Mouse (Mus musculus) activated CD4-positive, CD25-positive, alpha-beta regulatory T cell, adult 4 months (primary cell): ENCODE data around the gene Nppa. TPM values are rescaled to one million over a fixed set of nuclear protein-coding genes. Genes with fewer than 3 reads are reported as not detected.
"Not testable (repeated sequence)": the region's sequence is repeated elsewhere in the genome, so short reads cannot be mapped to it uniquely, and the experiment has no call there.

ENCODE experiments used
- ATAC-seq: one replicate; pipeline ENCODE4 v1.8.0; 2017
- polyA plus RNA-seq, 2 experiments: library from polyadenylated mRNA; unstranded; fragments of 100-300 nt; shearing (Covaris generic); gene quantifications; one replicate each; pipeline ENCODE4 v1.2.1; 2017

Nppa gene
- polyA plus RNA-seq, 2 experiments from 2014 or later = not detected

DNA sequence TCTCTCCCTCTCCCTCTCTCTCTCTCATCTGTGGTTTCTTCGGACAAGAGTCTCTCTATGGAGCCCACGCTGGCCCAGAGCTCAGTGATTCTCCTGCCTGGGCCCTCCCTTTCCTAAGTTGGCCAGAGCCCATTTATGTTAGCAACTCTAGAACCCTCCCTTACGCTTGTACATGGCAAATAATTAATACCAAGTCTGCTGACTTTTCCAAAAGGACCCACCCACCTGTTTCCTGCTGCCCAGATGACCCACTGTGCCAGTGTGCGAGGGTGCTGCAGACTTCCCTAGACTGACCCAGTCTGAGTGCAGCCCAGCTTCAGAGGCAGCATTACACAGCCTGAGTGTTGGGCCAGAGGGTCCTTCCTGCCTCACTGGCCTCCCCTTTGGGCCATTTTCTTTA lies 11.7 kb downstream of the Nppa start:
- no peak for ATAC-seq

DNA sequence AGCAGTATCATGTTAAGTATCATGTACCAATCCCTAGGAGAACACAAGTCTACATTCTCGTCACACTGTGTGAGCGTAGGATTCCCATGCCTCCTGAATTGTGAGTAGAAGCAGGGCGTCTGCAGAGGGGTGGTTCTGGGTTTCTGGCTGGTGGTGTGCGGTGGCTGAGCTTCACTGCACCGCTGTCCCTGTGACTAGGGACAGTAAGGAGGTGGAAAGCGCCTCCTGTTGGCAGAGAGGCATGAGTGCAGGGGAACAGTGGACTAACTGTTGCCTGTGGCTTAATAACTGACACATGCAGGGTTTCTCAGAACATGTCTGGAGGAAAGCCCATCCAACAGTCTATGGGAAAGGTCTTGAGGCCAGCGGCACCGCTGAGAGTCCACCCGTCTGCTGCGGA lies 14.9 kb downstream of the Nppa start:
- no peak for ATAC-seq

DNA sequence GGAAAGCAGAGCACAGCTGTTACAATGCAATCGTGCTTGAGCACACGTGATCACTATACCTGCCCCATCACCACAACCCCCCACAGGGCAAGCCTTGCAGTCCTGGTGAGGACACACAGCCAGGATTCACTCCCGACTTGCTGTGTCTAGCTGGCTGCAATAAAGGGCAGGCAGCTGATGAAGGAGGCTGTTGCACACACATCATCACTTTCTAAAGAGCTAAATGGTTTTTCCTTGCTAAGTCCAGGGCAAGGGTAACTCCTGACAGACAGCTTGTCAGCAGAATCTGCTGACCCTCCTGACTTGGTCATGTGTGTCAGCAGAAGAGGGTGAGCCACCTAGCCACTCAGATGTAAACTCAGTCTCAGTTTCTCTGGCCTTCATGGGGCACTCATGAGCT lies 16.5 kb downstream of the Nppa start:
- no peak for ATAC-seq

DNA sequence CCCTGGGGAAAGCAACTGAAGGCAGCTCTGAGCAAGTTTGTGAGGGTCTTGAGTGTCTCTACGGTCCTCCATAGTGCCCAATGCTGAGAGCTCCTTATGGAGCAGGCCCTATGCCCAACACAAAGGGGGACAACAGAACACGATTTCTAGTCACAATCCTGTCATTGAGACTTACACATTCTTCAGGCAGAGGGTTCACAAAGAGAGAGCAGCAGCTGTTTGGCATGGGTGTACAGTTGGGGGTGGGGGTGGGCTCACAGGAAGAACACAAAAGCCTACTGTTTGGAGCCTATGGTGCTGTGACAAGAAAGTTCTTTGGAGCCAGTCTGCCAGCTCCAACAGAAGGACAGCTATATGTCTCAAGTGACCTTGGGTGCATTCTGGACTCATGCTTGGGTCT lies 17.9 kb downstream of the Nppa start:
- no peak for ATAC-seq

DNA sequence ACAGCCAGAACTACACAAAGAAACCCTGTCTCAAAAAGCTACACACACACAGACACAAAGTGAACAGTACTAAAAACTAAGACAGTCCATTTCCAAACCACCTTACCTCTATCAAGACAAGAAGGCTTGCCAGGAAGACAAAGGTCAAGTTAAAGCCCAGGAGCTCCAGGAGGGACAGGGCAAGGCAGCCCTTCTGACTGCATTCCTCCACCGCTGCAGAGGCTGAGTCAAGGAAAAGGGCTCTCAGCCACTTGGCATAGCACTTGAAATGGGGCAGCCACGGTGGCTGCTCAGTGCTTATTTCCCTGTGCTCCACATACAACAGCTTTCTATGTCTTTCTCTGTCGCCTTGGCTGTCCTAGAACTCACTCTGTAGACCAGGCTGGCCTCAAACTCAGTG lies 23.5 kb downstream of the Nppa start:
- no peak for ATAC-seq

DNA sequence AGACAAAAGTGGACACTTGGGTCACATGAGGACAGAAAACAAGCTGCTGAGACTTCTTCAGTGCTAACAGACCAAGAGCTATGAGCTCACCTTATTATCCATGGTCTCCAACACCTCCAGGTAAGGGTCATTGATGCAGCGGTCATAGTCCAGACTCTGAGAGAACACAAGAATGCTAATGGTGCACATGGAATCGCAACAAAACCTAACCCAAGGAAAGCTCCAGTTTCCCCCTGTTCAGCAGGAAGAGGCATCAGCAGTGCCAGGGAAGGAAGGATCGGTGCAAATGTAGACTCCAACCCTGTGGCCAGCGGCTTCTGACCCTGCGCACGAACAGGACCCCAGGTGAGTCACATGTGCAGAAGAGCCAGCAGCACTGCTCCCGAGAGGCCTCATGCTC lies 28.8 kb downstream of the Nppa start:
- no peak for ATAC-seq

DNA sequence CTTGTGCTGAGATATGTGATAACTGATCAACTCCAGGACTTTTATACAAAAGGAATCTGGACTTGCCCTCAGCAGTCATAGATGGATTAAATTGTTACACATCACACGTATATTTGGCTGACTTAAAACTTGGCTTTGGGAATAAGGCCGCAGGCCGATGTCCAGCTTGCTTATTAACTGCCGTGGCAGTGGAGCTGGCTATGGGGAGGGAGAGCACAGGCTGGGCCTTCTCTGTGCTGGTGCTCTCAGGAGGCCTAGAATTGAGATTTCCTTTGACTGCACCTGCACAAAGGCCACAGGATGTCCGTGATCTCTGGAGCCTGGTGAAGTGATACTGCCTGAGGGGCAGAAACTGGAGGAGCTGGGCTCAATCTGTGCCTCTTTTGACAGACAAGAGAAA lies 30.0 kb downstream of the Nppa start:
- no peak for ATAC-seq

DNA sequence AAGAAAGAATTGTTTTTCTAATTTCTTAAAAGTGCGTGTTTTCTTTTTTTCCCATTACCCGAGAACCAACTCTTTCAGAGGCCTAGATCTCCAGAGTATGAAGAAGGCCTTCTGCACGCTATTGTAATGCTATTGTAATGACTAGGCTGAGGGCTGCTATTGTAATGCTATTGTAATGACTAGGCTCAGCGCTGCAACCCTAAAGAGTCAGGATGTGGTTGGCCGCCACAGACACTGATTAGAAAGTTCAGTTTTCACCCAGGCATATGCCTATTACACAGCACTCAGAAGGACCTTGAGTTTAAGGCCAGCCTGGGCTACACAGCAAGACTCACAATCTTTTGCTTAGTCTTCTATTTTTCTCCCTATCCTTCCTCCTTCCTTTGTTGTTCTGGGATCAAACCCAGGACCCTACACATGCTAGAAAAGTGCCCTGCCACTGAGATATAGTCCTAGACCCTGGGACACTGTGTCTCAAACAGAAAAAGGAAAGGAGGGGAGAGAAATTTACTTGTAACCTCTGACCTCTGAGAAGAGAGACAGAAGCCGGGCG lies 33.4 kb downstream of the Nppa start:
- ATAC-seq = peak; percentile 50

DNA sequence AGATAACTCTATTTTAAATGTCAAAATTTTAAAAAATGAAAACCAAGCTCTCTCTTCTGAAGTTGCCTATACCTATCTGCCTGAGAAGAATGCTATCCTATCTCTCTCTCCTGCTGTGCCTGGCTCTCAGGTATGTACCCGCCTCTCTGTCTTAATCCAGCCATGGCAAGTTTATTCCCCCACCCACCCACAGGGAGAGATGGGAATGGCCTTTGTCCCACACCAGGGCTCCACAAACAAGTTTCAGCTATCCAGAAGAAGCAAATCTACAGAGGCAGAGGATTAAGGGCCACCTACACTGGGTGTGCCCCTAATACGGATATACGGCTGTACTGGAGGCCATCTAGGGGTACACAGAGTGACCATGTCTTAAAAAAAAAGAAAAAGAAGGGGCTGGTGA lies 34.9 kb downstream of the Nppa start:
- no peak for ATAC-seq

DNA sequence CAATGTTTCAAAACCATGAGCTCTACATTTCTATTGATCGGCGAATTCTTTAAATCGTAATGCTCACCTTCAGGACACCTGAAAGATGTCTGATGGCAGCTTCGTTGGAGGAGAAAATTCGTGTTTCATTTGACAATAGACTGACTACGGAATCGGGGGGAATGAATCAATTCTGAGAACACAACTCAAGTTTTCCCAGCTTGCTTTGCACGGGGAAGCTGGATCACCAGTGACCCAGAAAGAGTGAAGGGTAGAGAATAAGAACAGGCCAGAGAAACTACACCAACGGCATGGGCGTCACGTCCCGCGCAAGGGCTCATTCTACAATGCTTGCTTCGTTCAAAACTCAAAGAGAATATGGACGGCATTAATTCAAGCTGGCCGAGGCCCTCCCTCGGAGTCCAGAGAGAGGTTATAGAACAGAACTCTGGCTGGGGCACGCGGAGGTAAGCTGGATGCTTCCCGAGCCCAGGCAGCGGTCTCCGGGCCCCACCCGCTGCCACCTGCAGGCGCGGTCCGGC lies 37.6 kb downstream of the Nppa start:
- ATAC-seq = no peak

DNA sequence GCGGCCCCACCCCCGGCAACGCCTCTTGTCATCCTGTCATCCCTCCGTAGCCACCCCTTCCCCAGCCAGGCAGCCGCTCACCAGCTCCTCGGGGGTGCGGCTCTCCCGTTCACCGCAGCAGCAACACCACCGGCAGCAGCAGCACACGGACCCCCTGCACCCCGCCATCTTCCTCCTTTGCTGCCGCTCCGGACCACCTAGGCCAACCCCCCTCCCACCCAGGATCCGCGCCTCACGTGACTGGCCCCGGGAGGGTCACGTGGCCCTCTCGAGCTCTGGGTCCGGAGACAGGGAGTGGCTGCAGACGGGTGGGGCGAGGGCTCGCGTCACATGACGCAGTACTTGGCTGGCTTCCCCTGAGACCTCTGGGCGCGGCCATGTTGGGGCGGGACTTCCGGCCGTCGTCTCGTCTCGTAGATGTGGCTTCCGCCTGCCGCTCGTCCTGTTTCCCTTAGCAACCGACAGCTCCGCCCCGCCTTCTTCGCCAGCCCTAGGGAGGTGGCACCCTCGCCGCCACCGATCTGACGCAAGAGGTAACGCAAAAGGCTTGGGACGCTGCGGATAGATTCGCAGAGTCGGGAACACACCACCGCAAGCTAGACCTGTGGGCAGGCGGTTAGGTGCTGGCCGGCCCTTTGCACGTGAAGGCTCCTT lies 38.2 kb downstream of the Nppa start, which contains the start of the genes Clcn6 and Mthfr:
Gene Clcn6, minus strand, starts transcription at position 222 of the 654 bp plus-strand sequence.
Gene Mthfr, plus strand, starts transcription at position 478 of the 654 bp plus-strand sequence.
- peak; percentile 89 for ATAC-seq

DNA sequence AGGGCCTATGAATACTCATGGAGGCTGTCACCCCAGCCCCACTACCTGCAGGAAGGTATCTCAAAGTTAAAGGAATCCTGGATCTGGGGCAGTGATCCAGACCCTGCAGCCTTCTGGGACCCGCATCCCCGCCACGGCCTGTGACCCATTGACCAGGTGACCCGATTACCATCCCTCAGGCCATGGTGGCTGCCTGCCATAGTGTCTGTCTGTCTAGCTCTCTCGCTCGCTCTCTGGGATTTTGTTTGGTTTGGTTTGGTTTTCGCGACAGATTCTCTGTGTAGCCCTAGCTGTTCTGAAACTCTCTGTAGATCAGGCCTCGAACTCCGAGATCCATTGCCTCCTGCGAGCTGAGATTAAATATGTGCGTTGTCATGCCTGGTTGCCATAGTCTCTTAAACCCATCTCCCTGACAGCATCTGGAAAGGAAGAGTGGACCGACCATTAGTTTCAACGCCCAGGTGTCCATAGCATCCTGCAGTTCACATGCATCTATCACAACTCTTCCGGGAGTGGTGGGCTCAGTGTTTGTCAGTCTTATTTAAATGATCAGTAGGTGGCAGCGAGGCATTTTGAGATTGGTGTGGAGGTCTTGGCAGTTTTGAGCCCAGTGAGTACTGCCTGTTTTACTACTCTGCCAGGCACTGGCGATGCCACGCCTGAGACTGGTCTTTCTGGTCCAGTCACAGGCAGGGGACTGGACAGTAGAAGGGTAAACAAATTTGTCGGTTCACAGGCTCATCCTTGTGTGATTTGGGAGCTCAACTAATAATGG lies 38.9 kb downstream of the Nppa start:
- no peak for ATAC-seq

DNA sequence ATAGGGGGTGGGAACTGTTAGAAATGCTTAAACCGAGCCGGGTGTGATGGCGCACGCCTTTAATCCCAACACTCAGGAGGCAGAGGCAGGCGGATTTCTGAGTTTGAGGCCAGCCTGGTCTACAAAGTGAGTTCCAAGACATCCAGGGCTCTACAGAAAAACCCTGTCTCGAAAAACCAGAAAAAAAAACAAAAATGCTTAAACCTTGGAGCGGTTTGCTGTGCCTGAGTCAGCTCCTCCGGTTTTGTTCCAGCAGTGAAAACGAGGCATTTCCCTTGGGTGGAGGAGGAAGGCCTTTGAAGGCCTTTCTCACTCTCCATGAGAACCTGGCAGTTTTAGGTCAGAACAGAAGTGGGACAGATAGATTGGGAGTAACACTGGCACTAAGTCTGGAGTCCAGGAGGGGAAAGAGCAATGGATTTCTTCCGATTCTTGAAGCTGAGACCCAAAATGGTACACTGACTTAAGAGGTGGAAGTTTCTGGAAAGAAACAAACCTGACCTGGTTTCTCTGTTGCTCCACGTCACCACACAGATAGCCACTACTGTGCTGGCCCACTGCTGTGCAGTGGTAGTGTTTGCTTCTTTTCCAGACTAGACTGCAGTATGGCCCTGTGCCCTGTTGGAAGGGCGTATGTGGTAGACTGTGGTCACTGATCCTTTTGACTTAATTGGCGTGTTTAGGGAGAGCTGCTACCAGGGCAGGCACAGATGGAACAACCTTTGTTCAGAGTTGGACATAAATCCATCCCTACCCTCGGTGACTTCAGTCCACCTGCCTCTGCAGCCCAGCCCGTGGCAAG lies 39.7 kb downstream of the Nppa start:
- ATAC-seq = no peak

DNA sequence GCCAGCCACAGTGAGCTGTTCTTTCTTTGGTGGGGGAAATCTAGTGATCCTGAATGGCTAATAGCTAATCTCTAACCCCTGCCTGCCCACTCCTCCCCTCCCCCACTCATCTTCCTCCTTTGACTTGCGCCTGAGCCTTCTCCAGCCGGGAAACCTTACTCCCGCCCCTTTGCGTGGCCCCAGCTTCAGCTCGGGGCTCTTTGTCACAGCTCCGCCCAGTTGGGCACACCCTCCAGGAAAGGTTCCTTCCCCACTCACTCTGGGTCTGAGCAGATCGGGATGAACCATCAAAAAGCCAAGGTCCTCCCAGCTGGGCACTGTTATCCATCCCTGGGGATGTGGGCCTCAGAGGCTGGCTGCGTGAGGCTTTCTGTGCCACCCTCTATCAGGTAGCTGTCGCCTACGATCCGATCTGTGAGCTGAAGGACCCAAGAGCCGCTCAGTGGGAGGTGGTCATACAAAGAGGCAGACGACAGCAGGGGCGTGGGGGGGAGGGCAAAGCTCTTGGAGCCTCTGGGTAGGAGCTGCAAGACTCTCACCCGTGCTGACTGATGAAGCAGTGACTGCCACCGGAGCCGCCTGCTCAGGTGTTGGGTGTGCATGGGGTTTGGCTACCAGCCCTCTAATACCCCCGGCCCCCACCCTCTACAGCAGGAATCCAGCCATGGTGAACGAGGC lies 40.5 kb downstream of the Nppa start:
- ATAC-seq = no peak

DNA sequence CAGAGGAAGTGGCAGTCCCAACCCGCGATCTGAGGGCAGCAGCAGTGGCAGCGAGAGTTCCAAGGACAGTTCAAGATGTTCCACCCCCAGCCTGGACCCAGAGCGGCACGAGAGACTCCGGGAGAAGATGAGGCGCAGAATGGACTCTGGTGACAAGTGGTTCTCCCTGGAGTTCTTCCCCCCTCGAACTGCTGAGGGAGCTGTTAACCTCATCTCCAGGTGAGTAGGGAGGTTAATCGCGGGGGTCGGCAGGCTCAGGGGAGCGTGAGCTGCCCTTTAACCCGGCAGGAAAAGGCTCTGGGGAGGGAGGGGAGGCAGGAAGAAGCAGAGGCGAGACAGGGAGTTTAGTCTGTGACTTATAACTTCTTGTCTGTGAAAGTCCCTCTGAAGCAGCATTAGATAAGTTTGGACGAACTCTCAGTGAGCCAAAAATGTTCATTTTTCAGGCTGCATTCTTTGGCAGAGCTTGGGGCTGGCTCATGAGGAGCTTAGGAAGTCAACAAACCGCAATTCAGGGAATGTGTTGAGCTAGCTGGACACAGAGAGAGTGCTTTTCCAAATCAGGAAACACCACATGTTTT lies 41.2 kb downstream of the Nppa start:
- peak; percentile 5 for ATAC-seq

DNA sequence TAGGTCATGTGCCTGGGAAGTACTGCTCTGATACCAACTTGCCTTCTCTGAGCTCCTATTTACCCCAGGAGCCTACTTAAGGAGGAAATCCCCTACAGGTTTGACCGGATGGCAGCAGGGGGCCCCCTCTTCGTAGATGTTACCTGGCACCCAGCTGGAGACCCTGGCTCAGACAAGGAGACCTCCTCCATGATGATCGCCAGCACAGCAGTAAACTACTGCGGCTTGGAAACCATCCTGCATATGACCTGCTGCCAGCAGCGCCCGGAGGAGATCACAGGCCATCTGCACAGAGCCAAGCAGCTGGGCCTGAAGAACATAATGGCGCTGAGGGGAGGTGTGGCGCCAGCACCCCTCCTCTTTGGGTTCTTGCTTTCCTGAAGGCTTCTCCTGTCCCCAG lies 42.8 kb downstream of the Nppa start:
- ATAC-seq = not testable (repeated sequence)

DNA sequence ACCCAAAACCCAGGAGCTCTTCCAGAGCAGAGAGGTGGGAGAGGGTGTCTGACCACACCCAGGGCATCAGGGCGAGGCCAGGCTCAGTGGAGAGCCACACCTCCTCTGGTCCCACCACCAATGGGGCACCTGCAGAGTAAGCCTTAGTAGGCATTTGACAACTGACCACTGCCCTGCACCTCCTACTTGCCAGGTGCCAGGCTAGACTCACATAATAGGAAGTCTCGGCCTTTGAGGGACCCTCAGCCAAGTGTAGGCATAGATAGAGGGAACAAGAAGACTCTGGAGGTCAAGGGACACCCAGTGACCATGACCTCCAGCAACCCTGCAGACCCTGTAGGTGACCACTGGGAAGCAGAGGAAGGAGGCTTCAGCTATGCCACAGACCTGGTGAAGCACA lies 43.6 kb downstream of the Nppa start:
- no peak for ATAC-seq

DNA sequence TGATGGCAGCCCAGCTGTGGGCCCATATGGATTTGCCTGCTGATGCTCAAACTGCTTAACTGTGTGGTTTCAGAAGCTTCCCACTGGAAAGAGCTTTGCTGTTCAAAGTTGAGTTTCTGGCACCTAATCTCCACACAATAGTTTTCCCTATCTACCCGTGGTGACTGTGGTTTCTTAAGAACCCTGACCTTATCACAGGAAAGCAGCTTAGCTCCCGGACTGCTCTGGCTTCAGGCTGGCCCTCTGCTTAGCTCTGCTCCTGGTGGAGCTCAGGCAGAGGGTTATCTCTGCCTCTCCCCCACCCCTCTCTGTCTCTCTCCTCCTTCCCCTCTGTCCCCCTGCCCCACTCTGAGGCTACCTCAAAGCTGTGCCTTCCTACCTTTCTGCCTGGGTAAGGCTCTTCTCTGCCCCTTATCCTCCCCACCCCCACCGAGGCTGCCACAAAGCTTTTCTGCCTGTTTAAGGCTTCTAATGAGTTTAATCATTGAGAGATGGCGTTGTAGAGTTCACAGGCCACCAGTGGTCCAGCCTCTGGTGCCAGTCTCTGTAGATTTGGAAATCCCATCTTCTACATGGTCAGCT lies 46.0 kb downstream of the Nppa start:
- no peak for ATAC-seq

DNA sequence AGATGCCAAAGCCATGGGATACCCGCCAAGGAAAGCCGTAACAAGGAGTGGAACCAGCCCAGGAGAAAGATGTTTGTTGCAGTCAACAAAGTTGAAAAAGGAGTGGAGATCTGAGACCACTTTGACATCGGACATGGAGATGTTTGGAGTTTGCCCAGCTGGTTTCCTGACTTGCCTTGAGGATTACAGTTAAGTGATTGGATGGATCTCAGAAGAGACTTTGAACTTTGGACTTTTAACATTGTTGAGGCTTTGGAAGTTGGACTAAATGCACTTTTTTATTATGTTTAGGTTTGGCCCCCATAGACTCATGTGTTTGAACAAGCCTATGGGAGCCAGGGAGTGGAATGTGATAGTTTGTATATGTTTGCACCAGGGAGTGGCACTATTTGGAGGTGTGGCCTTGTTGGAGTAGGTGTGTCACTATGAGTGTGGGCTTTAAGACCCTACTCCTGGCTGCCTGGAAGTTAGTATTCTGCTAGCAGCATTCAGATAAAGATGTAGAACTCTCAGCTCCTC lies 49.9 kb downstream of the Nppa start:
- ATAC-seq = not testable (repeated sequence)

DNA sequence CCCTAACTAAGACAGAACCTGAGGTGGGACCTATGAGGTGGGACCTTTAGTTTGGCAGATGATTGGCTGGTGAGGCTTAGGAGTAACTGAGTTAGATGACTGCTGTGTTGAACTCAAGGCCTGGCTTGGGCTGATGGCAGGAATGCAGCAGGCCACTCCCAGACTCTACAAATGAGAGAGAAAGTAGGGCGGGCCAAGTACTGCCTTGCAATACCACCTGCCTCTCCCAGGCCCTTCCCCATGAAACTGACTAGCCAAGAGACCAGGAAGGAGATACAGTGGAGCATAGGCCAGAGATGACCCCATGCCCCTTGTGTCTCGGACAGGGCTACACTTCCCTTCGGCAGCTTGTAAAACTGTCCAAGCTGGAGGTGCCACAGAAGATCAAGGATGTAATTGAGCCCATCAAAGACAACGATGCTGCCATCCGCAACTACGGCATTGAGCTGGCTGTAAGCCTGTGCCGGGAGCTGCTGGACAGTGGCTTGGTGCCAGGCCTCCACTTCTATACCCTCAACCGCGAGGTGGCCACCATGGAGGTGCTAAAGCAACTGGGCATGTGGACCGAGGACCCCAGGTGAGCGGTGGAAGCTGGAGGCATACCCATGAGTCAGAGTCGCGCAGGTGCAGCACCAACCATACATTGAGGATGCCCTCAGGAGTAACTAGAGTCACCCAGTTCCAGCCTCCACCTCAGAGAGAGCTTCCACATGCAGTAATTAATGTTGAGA lies 50.7 kb downstream of the Nppa start:
- ATAC-seq = no peak
